Mouse (Mus musculus) liver, adult (tissue): ENCODE measurements around the gene Cul4a.

ENCODE experiments used
- GATA4 ChIP-seq: IDR thresholded peaks from 2 replicates; pipeline ENCODE4 v1.6.1; 2014; ENCODE audit warnings: mild to moderate bottlenecking, low read length; ENCODE audit not compliant: insufficient replicate concordance

Cul4a gene

DNA sequence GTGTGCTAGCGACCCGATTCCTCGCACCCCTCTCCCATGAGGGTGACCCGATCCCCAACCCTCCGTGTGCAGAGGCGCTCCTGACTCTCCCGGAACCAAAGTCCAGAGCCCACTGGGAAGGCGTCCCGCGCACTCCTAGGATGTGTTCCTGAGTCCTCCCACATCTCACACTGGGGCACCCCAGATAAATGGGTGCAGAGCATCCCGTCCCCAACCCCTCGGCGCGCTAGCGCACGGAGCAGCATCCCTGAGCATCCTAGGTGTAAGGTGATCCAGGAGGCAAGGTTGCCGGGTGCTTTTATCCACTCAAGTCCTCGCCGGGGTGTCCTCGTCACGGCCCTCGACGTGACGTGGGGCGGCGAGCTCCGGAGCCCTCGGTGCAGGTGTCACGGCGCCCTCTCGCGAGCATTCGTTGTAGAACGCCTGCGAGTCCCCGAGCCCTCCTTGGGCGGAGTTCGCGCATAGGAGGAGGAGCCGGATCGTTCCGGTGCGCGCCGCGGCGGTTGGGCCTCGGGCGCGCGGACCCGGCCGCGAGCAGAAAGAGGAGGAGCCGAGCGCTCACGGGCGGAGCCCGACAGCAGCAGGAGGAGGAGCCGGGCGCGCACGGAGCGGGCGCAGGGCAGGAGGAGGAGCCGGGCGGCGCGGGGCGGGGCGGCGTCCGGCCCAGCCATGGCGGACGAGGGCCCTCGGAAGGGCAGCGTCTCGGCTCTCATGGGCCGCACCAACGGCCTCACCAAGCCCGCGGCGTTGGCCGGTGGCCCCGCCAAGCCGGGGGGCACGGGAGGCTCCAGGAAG is at the start of gene Cul4a, which contains the start of gene Pcid2:
Gene Cul4a (plus strand): TSS at position 535 of the 795 bp plus-strand sequence.
Gene Pcid2 (minus strand): TSS at position 373 of the 795 bp plus-strand sequence.
- no peak; the same call in 1 of the 2 replicates for TF ChIP-seq GATA4

DNA sequence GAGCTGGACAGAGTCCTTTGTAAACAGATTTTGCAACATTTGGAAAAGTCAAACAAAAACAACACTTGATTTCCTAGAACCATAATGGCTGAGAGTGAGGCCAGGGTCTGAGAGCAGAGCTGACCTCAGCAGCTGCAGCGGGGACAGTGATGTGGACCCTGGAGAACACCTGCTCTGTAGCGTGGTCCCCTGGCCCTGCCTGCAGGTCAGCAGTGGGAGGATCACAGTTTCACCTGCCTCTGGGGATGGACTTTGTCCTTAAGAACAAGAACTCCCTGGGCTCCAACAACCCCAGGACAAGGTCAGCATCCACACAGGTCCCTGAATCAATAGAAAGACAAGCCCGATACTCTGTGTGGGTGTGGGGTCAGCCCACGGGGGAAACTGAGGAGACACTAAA is 48.1 kb upstream of the Cul4a start:
- no peak for TF ChIP-seq GATA4

DNA sequence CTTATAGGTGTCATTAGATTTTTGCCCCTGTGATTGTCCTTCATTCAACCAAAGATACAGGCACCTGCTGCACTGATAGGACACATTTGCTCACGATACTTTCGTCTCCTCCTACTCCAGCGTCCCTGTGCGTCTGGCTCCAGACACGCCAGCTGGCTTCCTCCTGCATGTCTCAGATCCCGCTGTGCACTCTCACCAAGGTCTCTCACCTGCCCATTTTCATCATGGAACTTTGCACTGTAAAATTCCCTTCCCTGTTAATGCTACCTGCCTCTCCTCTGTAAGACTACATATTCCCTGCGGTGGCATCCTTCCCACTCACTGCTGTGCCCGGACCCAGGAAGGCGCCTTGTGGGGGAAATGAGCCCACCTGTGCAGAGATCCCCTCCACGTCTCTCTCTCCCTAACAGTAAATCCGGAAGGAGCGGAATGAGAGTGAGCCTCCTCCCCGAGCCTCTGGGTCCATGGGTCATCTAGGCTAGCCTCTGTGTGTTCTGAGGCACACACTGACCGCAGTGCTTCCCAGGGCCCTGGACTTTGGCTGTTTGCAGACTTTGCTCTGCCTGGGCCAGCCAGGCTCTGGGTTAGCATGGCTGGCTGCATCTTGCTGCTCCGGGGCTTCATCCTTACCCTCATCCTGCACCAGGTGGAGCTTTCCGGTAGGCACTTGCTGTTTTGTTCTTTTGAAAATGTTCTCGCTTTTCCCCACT is 44.8 kb upstream of the Cul4a start, which contains the start of gene Proz:
Gene Proz (plus strand): TSS at position 474 of the 710 bp plus-strand sequence.
- TF ChIP-seq GATA4: no peak

DNA sequence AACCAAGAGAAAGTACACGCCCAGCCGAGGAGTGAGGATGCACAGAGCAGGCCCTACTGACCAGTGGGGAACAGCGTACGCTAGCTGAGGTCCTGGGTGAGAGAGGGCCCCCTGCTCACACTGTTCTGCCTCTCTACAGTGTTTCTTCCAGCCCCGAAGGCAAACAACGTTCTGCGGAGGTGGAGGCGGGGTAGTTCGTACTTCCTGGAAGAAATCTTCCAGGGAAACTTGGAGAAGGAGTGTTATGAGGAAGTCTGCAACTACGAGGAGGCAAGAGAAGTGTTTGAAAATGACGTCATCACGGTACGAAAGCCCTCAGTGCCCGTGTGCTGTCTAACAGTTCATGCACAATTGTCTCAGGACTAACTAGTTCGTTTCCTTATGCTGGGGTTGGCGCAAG is 42.3 kb upstream of the Cul4a start:
- TF ChIP-seq GATA4: no peak

DNA sequence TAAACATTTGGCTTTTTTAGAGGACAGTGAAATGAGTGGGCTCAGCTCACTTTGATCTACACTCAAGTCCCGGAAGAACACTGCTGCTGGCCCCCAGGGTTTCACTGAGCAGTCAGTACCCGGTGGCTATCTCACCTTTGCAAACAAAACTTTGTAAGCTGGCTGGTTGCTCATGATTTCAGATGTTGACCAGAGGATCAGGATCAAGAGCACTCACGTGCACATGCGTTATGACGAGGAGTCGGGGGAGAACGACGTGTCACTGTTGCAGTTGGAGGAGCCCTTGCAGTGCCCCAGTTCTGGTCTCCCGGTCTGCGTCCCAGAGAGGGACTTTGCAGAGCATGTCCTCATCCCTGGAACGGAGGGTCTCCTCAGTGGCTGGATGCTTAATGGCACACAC is 32.2 kb upstream of the Cul4a start:
- TF ChIP-seq GATA4: no peak

DNA sequence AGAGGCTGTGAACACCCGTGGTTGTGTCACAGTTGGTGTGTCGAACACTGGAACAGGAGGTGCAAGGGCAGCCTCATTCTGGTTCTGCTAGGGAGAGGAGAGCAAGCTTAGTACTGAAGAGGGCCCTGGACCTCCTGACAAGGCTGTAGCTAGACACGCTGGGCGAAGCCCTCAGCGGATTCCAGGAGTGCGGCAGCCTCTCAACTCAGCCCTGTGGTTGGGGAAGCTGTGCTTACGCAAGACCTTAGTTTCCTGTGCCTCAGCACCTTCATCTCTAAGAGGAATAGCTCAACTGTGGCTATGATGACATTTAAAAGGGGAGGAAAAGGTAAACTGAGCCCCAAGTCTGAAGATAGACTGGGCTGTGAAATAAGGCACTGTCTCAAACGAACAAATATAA is 30.4 kb upstream of the Cul4a start:
- TF ChIP-seq GATA4: no peak

DNA sequence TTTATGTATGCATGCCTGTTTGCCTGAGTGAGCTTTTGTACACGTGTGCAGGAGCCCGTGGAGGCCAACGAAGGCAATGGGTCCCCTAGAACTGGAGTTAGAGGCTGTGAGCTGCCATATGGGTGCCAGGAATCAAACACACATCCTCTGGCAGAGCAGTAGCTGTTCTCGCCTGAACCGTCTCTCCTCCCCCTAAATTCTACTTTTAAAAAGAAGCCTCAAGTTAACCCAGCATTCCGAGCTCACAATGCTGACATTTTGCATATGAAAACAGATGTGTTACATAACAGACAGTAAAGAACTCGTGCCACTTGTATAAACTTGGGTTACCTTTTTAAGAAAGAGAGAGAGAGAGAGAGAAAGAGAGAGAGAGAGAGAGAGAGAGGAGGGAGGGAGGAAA is 27.9 kb upstream of the Cul4a start:
- TF ChIP-seq GATA4: no peak

DNA sequence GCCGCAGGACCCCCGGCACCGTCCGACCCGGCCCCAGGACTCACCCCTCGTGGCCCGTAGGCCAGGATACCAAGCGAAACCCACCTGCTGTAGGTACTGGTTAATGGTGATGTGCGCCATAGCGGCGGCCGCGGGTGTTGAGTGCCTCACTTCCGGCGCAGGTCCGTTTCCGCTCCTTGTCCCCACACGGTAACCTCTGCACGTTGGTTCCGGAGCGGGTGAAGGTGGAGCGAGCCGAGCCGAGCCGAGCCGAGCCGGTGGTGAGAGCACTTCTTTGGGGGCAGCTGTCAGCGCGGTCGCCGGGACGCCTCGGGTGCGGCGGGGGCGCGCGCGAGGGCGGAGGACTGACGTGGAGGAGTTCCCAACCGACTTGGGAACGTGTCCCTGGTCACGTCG is 732 bp upstream of the Cul4a start:
- TF ChIP-seq GATA4: no peak

DNA sequence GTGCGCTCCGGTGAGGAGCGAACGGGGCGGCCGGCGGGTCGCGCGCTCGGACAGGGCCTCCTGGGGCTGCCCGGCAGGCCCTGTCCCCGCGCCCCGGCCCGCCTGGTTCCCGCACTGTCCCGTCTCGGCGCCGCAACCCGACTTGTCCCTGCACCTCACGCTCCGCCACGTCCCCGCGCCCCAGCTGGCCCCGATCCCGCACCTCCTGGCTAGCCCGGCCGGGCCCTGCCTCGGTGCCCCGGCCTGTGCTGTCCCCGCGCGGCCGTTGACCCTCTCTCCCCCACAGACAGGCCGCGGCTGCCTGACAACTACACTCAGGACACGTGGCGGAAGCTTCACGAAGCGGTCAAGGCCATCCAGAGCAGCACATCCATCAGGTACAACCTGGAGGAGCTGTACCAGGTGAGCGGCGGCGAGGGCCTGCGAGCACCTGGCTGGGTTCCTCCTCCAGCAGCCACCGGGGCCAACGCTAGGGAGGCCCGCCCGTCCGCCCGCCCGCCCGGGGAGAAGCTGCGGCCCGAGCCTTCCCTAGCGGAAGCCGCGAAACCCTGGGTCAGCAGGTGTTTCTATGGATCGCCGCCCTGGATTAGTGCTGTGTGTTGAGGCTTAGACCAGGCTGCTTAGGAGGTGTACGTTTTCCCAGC is 609 bp downstream of the Cul4a start:
- TF ChIP-seq GATA4: no peak

DNA sequence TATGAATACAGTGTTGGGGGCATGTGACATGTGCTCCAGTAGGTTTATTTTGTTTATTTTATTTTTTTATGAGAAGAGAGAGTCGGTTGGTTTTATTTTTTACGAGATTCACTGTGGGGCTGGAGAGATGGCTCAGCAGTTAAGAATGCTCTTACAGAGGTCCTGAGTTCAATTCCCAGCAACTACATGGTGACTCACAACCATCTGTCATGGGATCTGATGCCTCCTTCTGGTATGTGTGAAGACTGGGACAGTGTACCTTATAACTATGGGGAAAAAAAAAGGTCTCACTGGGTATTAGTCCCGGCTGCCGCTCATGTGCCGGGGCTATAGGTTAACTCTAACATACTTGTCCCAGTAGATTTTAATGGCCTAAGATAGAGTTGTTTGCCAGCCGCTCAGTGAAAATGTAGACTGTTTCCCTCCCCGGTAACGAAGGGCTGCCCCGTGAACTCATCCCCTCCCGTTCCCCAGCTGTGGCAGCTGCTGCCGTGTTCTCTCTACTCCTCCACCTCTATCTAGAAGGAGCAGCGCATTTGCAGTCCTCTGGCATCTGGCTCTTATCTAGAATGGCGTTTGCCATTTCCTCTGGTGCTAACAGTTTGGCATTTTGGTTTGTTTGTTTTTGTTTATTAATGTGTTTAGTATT is 2.7 kb downstream of the Cul4a start:
- TF ChIP-seq GATA4: no peak

DNA sequence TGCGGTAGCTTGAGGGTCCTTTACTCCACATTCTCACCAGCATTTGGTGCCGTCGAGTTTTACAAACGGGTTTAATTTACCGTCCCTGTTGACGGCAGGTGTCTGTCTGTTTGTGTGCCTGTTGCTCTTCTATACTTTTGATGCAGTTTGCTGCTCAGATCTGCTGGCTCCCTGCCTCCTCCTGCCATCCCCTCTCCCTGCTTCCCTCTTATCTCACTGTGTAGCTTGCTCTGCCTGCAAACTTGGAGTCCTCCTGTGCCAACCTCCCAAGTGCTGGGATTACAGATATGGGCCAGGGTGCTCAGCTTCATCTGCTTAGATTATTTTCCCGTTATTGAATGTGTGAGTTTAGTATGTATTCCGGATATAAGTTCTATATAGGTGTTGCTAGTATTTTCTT is 3.5 kb downstream of the Cul4a start:
- TF ChIP-seq GATA4: no peak

DNA sequence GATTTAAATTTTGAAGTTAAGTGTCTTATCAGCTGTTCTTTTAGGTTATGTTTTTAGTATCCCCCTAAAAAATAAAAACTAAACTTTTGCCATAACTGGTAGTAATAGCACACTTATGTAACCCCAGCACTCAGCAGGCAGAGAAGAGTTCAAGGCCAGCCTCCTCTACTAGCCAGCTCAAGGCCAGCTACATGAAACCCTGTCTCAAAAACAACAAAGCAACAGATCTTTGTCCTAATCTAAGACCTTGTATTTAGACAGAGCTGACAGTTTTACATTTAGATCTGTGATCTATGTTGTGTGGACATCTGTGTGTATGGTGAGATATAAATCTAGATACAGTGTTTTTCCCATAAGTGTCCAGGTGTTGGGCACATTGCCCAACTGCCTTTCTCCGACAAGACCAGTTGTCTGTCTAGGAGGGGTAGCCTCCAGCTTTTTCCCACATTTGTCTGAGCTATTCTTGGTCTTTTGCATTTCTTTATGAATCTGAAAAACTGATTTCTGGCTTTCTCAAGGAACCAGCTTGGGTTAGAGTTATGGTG is 4.1 kb downstream of the Cul4a start:
- no peak for TF ChIP-seq GATA4

DNA sequence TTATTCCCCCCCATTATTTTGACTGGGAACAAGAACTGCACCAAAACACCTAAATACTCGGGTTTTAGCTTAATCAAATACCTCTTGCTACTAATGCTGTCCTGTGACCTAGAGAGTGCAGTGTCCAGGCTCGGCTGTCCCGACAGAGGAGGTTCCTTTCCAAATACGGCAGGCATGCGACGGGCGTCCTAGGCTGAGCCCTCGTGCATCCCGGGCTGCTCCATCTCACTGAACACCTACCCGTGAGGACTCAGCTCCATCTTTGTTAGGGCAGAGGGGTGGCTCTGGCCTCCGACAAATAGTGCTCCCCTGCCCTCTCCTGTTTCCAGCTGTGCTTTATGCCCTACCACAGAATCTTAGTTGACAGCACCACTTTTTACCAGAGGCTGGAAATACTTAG is 6.5 kb downstream of the Cul4a start:
- no peak for TF ChIP-seq GATA4

DNA sequence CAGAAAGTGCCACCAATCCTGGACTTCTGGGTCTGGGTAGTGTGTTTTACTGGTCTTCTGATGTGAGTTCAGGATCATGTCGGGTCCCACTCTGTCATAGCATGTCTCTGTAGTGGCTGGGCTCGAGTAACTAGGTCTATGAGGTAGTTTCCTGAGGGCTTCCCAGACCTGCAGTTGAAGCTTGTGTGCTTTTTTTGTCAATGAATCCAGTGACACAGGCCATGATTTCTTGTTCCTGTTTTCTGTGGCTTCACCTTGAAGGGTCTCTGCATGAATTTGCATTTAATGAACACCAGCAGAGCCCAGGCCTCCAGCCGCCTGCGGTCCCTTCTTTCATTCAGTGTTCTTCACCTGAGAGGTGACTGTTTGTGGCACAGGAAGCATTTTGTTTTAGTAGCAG is 7.8 kb downstream of the Cul4a start:
- TF ChIP-seq GATA4: no peak

DNA sequence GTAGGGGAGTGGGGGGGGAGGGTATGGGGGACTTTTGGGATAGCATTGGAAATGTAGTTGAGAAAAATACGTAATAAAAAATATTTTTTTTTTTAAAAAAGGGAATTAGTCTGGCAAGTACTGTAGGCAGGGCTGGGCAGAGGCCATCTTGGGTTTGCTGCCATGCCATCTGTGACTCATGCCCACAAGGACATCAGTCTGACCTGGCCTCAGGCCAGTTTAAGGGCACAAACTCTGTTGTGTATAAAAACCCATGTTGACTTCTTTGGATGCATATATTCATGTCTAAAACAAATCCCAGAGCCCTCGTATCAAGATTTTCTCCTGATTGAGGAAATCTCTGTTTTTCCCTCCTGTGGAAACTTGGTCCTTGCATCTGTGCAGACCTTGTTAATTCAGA is 11.7 kb downstream of the Cul4a start:
- no peak for TF ChIP-seq GATA4

DNA sequence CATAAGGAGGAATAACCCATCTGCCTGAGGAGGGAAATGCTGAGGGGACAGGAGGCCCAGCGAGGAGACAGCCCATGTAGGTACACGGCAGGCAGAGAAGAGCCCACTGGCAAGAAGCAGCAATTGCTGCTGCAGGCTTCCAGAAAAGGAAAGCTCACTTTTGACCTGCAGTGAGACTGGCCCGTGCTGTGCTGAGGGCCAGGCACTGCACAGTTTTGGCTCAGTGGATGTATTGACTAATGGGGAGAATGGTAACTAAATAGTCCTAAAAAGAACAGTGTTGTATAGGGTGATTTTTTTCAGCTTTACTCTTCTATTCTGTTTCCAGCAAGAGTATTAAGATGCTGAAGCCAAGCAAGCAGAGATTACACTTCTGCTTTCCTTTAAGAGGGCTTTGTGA is 13.1 kb downstream of the Cul4a start:
- no peak for TF ChIP-seq GATA4
